In genomic region chr6:39478509-39479150, GRCm38 (mm10) we compare ENCODE assay signal across 9 mouse cellular contexts. TPM values are rescaled to one million over a fixed set of nuclear protein-coding genes. Genes with fewer than 3 reads are reported as not detected.
DNase-seq lines count a peak whose midpoint lies in the region; ATAC-seq and TF ChIP-seq lines count a peak whose summit lies in the region.
"Had no signal": no experiment of that assay in that cellular context is flagged by ENCODE, and none has a peak within 500 bp of the region (broad histone marks: within the 10 kb centered on the region; RNA-seq: fewer than 3 reads in every experiment).

No protein-coding gene starts in this region.

- peak; percentile 57 for ATAC-seq in common myeloid progenitor, adult 5-6 weeks (replicated peaks; ENCODE audit: low read depth, poor library complexity, severe bottlenecking)
- peak; percentile 59 for ATAC-seq in megakaryocyte progenitor cell, adult 5-6 weeks (replicated peaks; ENCODE audit: poor library complexity)

- H3K4me1 ChIP-seq in lung, adult 2 months (ENCODE audit: control insufficient read depth, insufficient read depth, low read length): no peaks in the 10 kb centered on the region

- 53% methylated on average over 8 of the region's 8 CpGs for WGBS in lung, adult 2 months

- peak; percentile 54 for DNase-seq in lung, postnatal 10 days
- no peak for DNase-seq in lung, adult 2 months
- peak; percentile 37 for DNase-seq in heart, postnatal 25 days (ENCODE audit: low spot score)
- DNase-seq in urinary bladder, postnatal 25 days (ENCODE audit: low spot score): no peak
- DNase-seq in kidney, postnatal 36 days: no peak
- no peak for DNase-seq in adrenal gland, postnatal 25 days

- H3K4me3 ChIP-seq in lung, adult 2 months (replicated peaks; ENCODE audit: extremely low read depth, low read depth, low read length): no peak overlapping the region
- H3K4me3 ChIP-seq: heart, embryonic 13.5 days had no signal

- TF ChIP-seq POLR2A in lung, adult 2 months (IDR thresholded peaks at IDR 0.05; ENCODE audit: borderline replicate concordance, extremely low read depth, low read depth, low read length): no peak

- TF ChIP-seq CTCF in lung, adult 2 months (IDR thresholded peaks at IDR 0.05; ENCODE audit: insufficient read depth, low read length): no peak

- intact Hi-C loops in heart, postnatal 25 days (cut with DNase I): no loop called here

RNA-seq across cellular contexts. Expression of gene Mkrn1, which starts 58.4 kb away (rescaled TPM):
- polyA plus RNA-seq in lung, adult 2 months (2012; rRNA removed): 35.8 TPM in 2 replicates
- total RNA-seq in common myeloid progenitor, adult 5-6 weeks (2017): 44.3 and 54.4 TPM in 2 replicates
- total RNA-seq in heart, postnatal 25 days (2021): 100 to 1,000 TPM in 1 of 2 experiments, 10 to 100 TPM in 1; 67.0 to 107 TPM
- 43.6 and 49.2 TPM in 2 replicates for total RNA-seq in megakaryocyte progenitor cell, adult 5-6 weeks (2015)
- total RNA-seq in megakaryocyte progenitor cell, adult 5-6 weeks (2017): 31.7 and 34.4 TPM in 2 replicates
- 70.6 and 103 TPM in 2 replicates for total RNA-seq in adrenal gland, postnatal 25 days (2021)

Comparison
In these comparisons a context has a peak if more than half of its experiments do, and no peak if none do; other contexts are left out.
1. DNase-seq: peak in lung, postnatal 10 days (single experiment) and heart, postnatal 25 days (single experiment); none in lung, adult 2 months (single experiment), urinary bladder, postnatal 25 days (single experiment), kidney, postnatal 36 days (0 of 2) and adrenal gland, postnatal 25 days (single experiment).